Mouse (Mus musculus): ENCODE data around the gene Vps35l.

Gene Vps35l

GRCm38 (mm10) chr7:118739975-118740531, at the start of gene Vps35l:
TSS of gene Vps35l (plus strand) at chr7:118740226.
- in situ Hi-C loops (cut with MboI): no loop called here

GRCm38 (mm10) chr7:118691287-118691686, 48.7 kb upstream of the Vps35l start:
- in situ Hi-C loops (cut with MboI): no loop called here

- in situ Hi-C loops (cut with MboI): no loop called here
These were observed 43.9 kb upstream of the Vps35l start for GRCm38 (mm10) chr7:118696146-118696545.

- in situ Hi-C loops (cut with MboI): no loop called here
These were observed 42.9 kb upstream of the Vps35l start for GRCm38 (mm10) chr7:118697168-118697567.

- in situ Hi-C loops (cut with MboI): no loop called here
These were observed 41.1 kb upstream of the Vps35l start for GRCm38 (mm10) chr7:118698882-118699281.

- in situ Hi-C loops (cut with MboI): loop anchor here (25.0 kb wide), 1 partner anchor 591 kb away; the partner anchor contains the start of gene Rps15a
These were observed 36.9 kb upstream of the Vps35l start for GRCm38 (mm10) chr7:118703144-118703561.

GRCm38 (mm10) chr7:118704001-118704850, 35.8 kb upstream of the Vps35l start:
- in situ Hi-C loops (cut with MboI): loop anchor here (25.0 kb wide), 1 partner anchor 592 kb away; the partner anchor contains the start of gene Rps15a

- in situ Hi-C loops (cut with MboI): loop anchor here (25.0 kb wide), 1 partner anchor 593 kb away; the partner anchor contains the start of gene Rps15a
These were observed 34.7 kb upstream of the Vps35l start, which contains the start of gene Gde1 for GRCm38 (mm10) chr7:118705101-118705961. TSS of gene Gde1 (minus strand) at chr7:118705778.

GRCm38 (mm10) chr7:118706051-118706450, 34.0 kb upstream of the Vps35l start:
- in situ Hi-C loops (cut with MboI): loop anchor here (25.0 kb wide), 1 partner anchor 594 kb away; the partner anchor contains the start of gene Rps15a

- in situ Hi-C loops (cut with MboI): loop anchor here (25.0 kb wide), 1 partner anchor 594 kb away; the partner anchor contains the start of gene Rps15a
These were observed 33.5 kb upstream of the Vps35l start for GRCm38 (mm10) chr7:118706488-118706887.

GRCm38 (mm10) chr7:118707216-118707615, 32.8 kb upstream of the Vps35l start:
- in situ Hi-C loops (cut with MboI): loop anchor here (25.0 kb wide), 1 partner anchor 595 kb away; the partner anchor contains the start of gene Rps15a

GRCm38 (mm10) chr7:118708002-118708401, 32.0 kb upstream of the Vps35l start:
- in situ Hi-C loops (cut with MboI): loop anchor here (25.0 kb wide), 1 partner anchor 596 kb away; the partner anchor contains the start of gene Rps15a

GRCm38 (mm10) chr7:118710776-118711175, 29.2 kb upstream of the Vps35l start:
- in situ Hi-C loops (cut with MboI): loop anchor here (25.0 kb wide), 1 partner anchor 598 kb away; the partner anchor contains the start of gene Rps15a

- in situ Hi-C loops (cut with MboI): loop anchor here (25.0 kb wide), 1 partner anchor 600 kb away; the partner anchor contains the start of gene Rps15a
These were observed 27.5 kb upstream of the Vps35l start, which contains the start of gene Ccp110 for GRCm38 (mm10) chr7:118712228-118713173. TSS of gene Ccp110 (plus strand) at chr7:118712552.

- in situ Hi-C loops (cut with MboI): loop anchor here (25.0 kb wide), 1 partner anchor 603 kb away; the partner anchor contains the start of gene Rps15a
These were observed 25.2 kb upstream of the Vps35l start for GRCm38 (mm10) chr7:118714873-118715272.

GRCm38 (mm10) chr7:118718066-118718465, 22.0 kb upstream of the Vps35l start:
- in situ Hi-C loops (cut with MboI): loop anchor here (25.0 kb wide), 1 partner anchor 606 kb away; the partner anchor contains the start of gene Rps15a

- in situ Hi-C loops (cut with MboI): loop anchor here (25.0 kb wide), 1 partner anchor 612 kb away; the partner anchor contains the start of gene Rps15a
These were observed 16.1 kb upstream of the Vps35l start for GRCm38 (mm10) chr7:118723927-118724326.

GRCm38 (mm10) chr7:118725459-118725858, 14.6 kb upstream of the Vps35l start:
- in situ Hi-C loops (cut with MboI): no loop called here

GRCm38 (mm10) chr7:118728846-118729587, 11.0 kb upstream of the Vps35l start:
- in situ Hi-C loops (cut with MboI): no loop called here

All from mature B cell (primary cell).